Comparison of ENCODE assay signal across 8 mouse cellular contexts in genomic region chr8:106892210-106892805, GRCm38 (mm10). TPM values are rescaled to one million over a fixed set of nuclear protein-coding genes. Genes with fewer than 3 reads are reported as not detected.
DNase-seq lines count a peak whose midpoint lies in the region; ATAC-seq and TF ChIP-seq lines count a peak whose summit lies in the region.

No protein-coding gene starts in this region.

- peak overlapping the region; percentile 100 for H3K4me3 ChIP-seq in kidney, adult 2 months (ENCODE audit: insufficient read depth, low read depth, low read length)
- H3K4me3 ChIP-seq in forebrain, embryonic 14.5 days (ENCODE audit: low read depth, low read length): peak overlapping the region; percentile 92
- H3K4me3 ChIP-seq in kidney, postnatal 0 days (replicated peaks; ENCODE audit: low read depth, low read length): peak overlapping the region; percentile 65

- H3K9ac ChIP-seq in forebrain, embryonic 14.5 days (ENCODE audit: low read length): peak overlapping the region; percentile 96
- H3K9ac ChIP-seq in kidney, postnatal 0 days (ENCODE audit: low read depth, low read length): peak overlapping the region; percentile 96

- H3K4me1 ChIP-seq in kidney, adult 2 months (ENCODE audit: control insufficient read depth, insufficient read depth, low read length): peaks cover 12% of the 10 kb centered on the region; the same call in 1 of the 2 replicates
- H3K4me1 ChIP-seq in forebrain, embryonic 14.5 days (ENCODE audit: control insufficient read depth, insufficient read depth, low read length): peaks cover 12% of the 10 kb centered on the region; the same call in 1 of the 2 replicates
- peaks cover 10% of the 10 kb centered on the region; the same call in 1 of the 2 replicates for H3K4me1 ChIP-seq in kidney, postnatal 0 days (replicated peaks; ENCODE audit: insufficient read depth, low read length)

- no peaks in the 10 kb centered on the region for H3K9me3 ChIP-seq in forebrain, embryonic 14.5 days (replicated peaks; ENCODE audit: control insufficient read depth, low read length)
- H3K9me3 ChIP-seq in kidney, postnatal 0 days (replicated peaks; ENCODE audit: low read length): no peaks in the 10 kb centered on the region

- peak; percentile 37 for DNase-seq in kidney, adult 2 months
- no peak for DNase-seq in kidney, adult 9 months
- peak; percentile 56 for DNase-seq in forebrain, embryonic 14.5 days (ENCODE audit: low spot score)
- DNase-seq in kidney, postnatal 0 days (ENCODE audit: low spot score): peak; percentile 85
- DNase-seq in testis, postnatal 10 days (ENCODE audit: low spot score): peak; percentile 73
- DNase-seq in frontal cortex, postnatal 25 days (ENCODE audit: low spot score in 2 of 2): no peak

- peak overlapping the region; percentile 74 for H3K4me2 ChIP-seq in forebrain, embryonic 14.5 days (ENCODE audit: low read length)
- peak overlapping the region; percentile 70 for H3K4me2 ChIP-seq in kidney, postnatal 0 days (ENCODE audit: low read length)

- no peak for TF ChIP-seq POLR2A in kidney, adult 2 months (IDR thresholded peaks at IDR 0.05; ENCODE audit: low read depth, low read length)

- H3K27ac ChIP-seq in kidney, adult 2 months (ENCODE audit: insufficient read depth, low read depth, low read length): peak overlapping the region; percentile 84; the same call in 1 of the 2 replicates
- peak overlapping the region; percentile 95 for H3K27ac ChIP-seq in forebrain, embryonic 14.5 days (ENCODE audit: low read depth, low read length)
- peak overlapping the region; percentile 96 for H3K27ac ChIP-seq in kidney, postnatal 0 days

- no peaks in the 10 kb centered on the region; the same call in 1 of the 2 replicates for H3K36me3 ChIP-seq in kidney, adult 2 months (ENCODE audit: control insufficient read depth, insufficient read depth, low read length)
- H3K36me3 ChIP-seq in forebrain, embryonic 14.5 days (ENCODE audit: control insufficient read depth, insufficient read depth, low read length): peaks cover 15% of the 10 kb centered on the region
- peaks cover 5% of the 10 kb centered on the region; the same call in 1 of the 2 replicates for H3K36me3 ChIP-seq in kidney, postnatal 0 days (ENCODE audit: insufficient read depth, low read length)

- H3K27me3 ChIP-seq in kidney, adult 2 months (replicated peaks; ENCODE audit: control insufficient read depth, insufficient read depth, low read length): no peaks in the 10 kb centered on the region
- H3K27me3 ChIP-seq in forebrain, embryonic 14.5 days (replicated peaks; ENCODE audit: control insufficient read depth, insufficient read depth, low read length): no peaks in the 10 kb centered on the region
- H3K27me3 ChIP-seq in kidney, postnatal 0 days (ENCODE audit: insufficient read depth, low read length): no peaks in the 10 kb centered on the region

- ATAC-seq in activated CD4-positive, CD25-positive, alpha-beta regulatory T cell, adult 4 months: peak; percentile 7
- no peak for ATAC-seq in forebrain, embryonic 14.5 days
- no peak for ATAC-seq in kidney, postnatal 0 days (replicated peaks; ENCODE audit: low FRiP score, low read depth)
- peak; percentile 66 for ATAC-seq in megakaryocyte-erythroid progenitor cell, adult 5-6 weeks (replicated peaks; ENCODE audit: low FRiP score, low TSS enrichment, poor library complexity, severe bottlenecking)

- under 1% methylated on average over 15 of the region's 15 CpGs for WGBS in kidney, adult 2 months
- WGBS in forebrain, embryonic 14.5 days: under 1% methylated on average over 15 of the region's 15 CpGs
- under 1% methylated on average over 15 of the region's 15 CpGs for WGBS in kidney, postnatal 0 days

- TF ChIP-seq CTCF in kidney, adult 2 months (conservative IDR thresholded peaks at IDR 0.05; ENCODE audit: insufficient read depth, insufficient read length, low read depth, low read length): no peak
- no peak for TF ChIP-seq CTCF in kidney, postnatal 0 days (IDR thresholded peaks at IDR 0.05; ENCODE audit: low read depth)

RNA-seq across cellular contexts. Expression of gene Utp4, which starts 1.1 kb away (rescaled TPM):
- polyA plus RNA-seq in kidney, adult 2 months (2012; rRNA removed): 24.1 and 24.5 TPM in 2 replicates
- polyA plus RNA-seq in activated CD4-positive, CD25-positive, alpha-beta regulatory T cell, adult 4 months (2017; shearing (Covaris generic)): 10 to 100 TPM; 40.0 to 54.3 TPM
- 52.7 and 55.2 TPM in 2 replicates for polyA plus RNA-seq in forebrain, embryonic 14.5 days (2014; fragmentation: Nextera tagmentation; extraction: Ambion mirVana)
- polyA plus RNA-seq in kidney, postnatal 0 days (2015; fragmentation: Nextera tagmentation; extraction: Ambion mirVana): 59.2 and 62.1 TPM in 2 replicates
- 75.1 and 84.5 TPM in 2 replicates for total RNA-seq in megakaryocyte-erythroid progenitor cell, adult 5-6 weeks (2014; fragmentation: Nextera tagmentation)
- 73.7 and 79.4 TPM in 2 replicates for total RNA-seq in megakaryocyte-erythroid progenitor cell, adult 5-6 weeks (2017)

RNA-seq across cellular contexts. Expression of gene Has3, which starts 22.3 kb away (rescaled TPM):
- 0.72 and 0.98 TPM in 2 replicates for polyA plus RNA-seq in kidney, adult 2 months (2012; rRNA removed)
- polyA plus RNA-seq in activated CD4-positive, CD25-positive, alpha-beta regulatory T cell, adult 4 months (2017; shearing (Covaris generic)): under 1 TPM; 0.43 to 0.44 TPM
- 1.4 and 1.8 TPM in 2 replicates for polyA plus RNA-seq in forebrain, embryonic 14.5 days (2014; fragmentation: Nextera tagmentation; extraction: Ambion mirVana)
- polyA plus RNA-seq in kidney, postnatal 0 days (2015; fragmentation: Nextera tagmentation; extraction: Ambion mirVana): 0.41 and 0.54 TPM in 2 replicates
- 0.17 TPM in 1 of 2 replicates, not detected in the other for total RNA-seq in megakaryocyte-erythroid progenitor cell, adult 5-6 weeks (2014; fragmentation: Nextera tagmentation)
- 0.66 TPM in 1 of 2 replicates, not detected in the other for total RNA-seq in megakaryocyte-erythroid progenitor cell, adult 5-6 weeks (2017)

RNA-seq across cellular contexts. Expression of gene Sntb2, which starts 43.2 kb away (rescaled TPM):
- polyA plus RNA-seq in kidney, adult 2 months (2012; rRNA removed): 9.4 and 10.4 TPM in 2 replicates
- polyA plus RNA-seq in activated CD4-positive, CD25-positive, alpha-beta regulatory T cell, adult 4 months (2017; shearing (Covaris generic)): 1 to 10 TPM; 3.1 to 6.1 TPM
- 2.3 and 2.9 TPM in 2 replicates for polyA plus RNA-seq in forebrain, embryonic 14.5 days (2014; fragmentation: Nextera tagmentation; extraction: Ambion mirVana)
- polyA plus RNA-seq in kidney, postnatal 0 days (2015; fragmentation: Nextera tagmentation; extraction: Ambion mirVana): 10.1 and 10.5 TPM in 2 replicates
- 0.26 and 0.49 TPM in 2 replicates for total RNA-seq in megakaryocyte-erythroid progenitor cell, adult 5-6 weeks (2014; fragmentation: Nextera tagmentation)
- 0.34 and 0.52 TPM in 2 replicates for total RNA-seq in megakaryocyte-erythroid progenitor cell, adult 5-6 weeks (2017)

Comparison
In these comparisons a context has a peak if more than half of its experiments do, and no peak if none do; other contexts are left out.
1. DNase-seq: peak in kidney, adult 2 months (single experiment), forebrain, embryonic 14.5 days (single experiment), kidney, postnatal 0 days (single experiment) and testis, postnatal 10 days (single experiment); none in kidney, adult 9 months (single experiment) and frontal cortex, postnatal 25 days (0 of 2).
2. ATAC-seq: peak in activated CD4-positive, CD25-positive, alpha-beta regulatory T cell, adult 4 months (single experiment) and megakaryocyte-erythroid progenitor cell, adult 5-6 weeks (single experiment); none in forebrain, embryonic 14.5 days (single experiment) and kidney, postnatal 0 days (single experiment).
3. Peak in every context shown above with its lines, with median percentiles within 50 percentile points of each other: H3K27ac ChIP-seq and H3K4me3 ChIP-seq.